Mouse (Mus musculus): ENCODE measurements around the gene Fat1. TPM values are rescaled to one million over a fixed set of nuclear protein-coding genes. Genes with fewer than 3 reads are reported as not detected.

Fat1 gene
- 7.7 and 8.7 TPM in 2 replicates for polyA plus RNA-seq (2015; fragmentation: Nextera tagmentation; extraction: Ambion mirVana)

DNA sequence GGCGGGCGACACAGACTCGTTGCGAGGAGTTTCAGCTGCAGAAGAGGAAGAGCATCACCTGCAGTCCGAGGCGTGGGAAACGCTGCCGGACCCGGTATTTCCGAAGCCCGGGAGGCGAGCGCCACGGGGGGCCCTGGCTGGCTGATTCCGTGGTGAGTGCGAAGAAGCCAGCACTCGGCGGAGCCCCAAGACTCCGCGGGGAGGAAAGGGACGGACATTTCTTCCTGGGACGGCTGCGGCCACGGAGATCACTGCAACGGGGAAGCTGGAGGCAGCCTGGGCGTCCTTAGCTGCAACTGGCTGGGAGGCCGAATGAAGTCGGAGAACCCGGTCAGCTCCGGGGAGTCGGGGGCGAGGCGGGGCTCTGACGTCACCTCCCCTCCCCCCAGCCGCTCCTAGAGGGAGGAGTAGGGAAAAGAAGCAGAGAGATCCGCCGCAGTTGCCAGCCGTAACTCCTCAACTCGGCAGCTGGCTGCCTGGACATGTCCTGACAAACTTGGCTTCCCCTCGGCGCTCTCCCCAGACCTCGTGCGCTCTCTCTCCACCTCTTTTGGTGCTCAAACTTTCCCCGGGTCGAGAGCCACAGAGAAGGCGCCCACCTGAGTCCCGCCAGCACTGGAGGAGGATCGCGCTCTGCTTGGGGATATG is at the start of gene Fat1:
Gene Fat1, plus strand, starts transcription at position 598 of the 648 bp plus-strand sequence.
- Histone ChIP-seq H3K36me3 (no peaks in the 10 kb centered on the region), H3K4me3 (peak within 1 kb of the TSS; percentile 74), H3K27ac (replicated peaks) (peak within 1 kb of the TSS; percentile 81), H3K9me3 (no peaks in the 10 kb centered on the region), H3K4me1 (0 out of 2 replicates have a peak, but pooled peaks cover 13% of the 10 kb centered on the region), H3K9ac (replicated peaks) (peak within 1 kb of the TSS; percentile 73), H3K4me2 (replicated peaks) (peak within 1 kb of the TSS; percentile 95), H3K27me3 (no peaks in the 10 kb centered on the region)
- whole genome bisulfite sequencing = under 1% methylated on average over 49 of the region's 49 CpGs
- peak; percentile 51 for ATAC-seq (replicated peaks)

GRCm38 (mm10) chr8:44894626-44895025 is 40.6 kb upstream of the Fat1 start:
- Histone ChIP-seq H3K9ac (replicated peaks) (no peak overlapping the region), H3K27ac (replicated peaks) (no peak overlapping the region), H3K4me3 (no peak overlapping the region), H3K9me3 (no peaks in the 10 kb centered on the region), H3K4me1 (peaks cover 6% of the 10 kb centered on the region), H3K27me3 (no peaks in the 10 kb centered on the region), H3K36me3 (no peaks in the 10 kb centered on the region), H3K4me2 (replicated peaks) (no peak overlapping the region)
- 83% methylated on average over 6 of the region's 6 CpGs for WGBS
- no peak for ATAC-seq (replicated peaks)

DNA sequence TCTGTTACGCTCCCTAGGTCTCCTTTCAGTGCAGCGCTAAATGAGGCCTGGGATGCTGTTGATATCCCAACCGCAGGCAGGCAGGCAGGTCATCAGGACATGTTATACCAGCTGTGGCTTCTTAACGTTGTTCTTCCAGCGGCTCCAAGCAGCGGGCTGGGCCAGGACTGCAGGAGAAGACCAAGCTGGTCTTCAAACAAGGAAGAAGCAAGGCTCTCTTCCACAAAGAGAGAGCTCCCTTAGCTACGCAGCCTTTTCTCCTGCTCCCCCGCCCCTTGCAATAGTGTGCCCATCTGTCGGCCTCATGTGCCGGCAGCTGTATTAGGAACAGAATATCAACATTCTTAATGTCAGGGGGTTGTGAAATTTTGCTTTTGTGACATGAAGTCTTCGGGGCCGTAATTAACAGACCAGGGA is 35.7 kb upstream of the Fat1 start:
- H3K36me3 ChIP-seq = no peaks in the 10 kb centered on the region
- no peak overlapping the region for H3K4me3 ChIP-seq
- no peak overlapping the region for H3K9ac ChIP-seq (replicated peaks)
- peak; percentile 85 for ATAC-seq (replicated peaks)
- 36% methylated on average over 12 of the region's 12 CpGs for WGBS
- H3K27ac ChIP-seq (replicated peaks) = no peak overlapping the region
- H3K4me1 ChIP-seq = peaks cover 7% of the 10 kb centered on the region
- no peaks in the 10 kb centered on the region for H3K27me3 ChIP-seq
- H3K4me2 ChIP-seq (replicated peaks) = no peak overlapping the region
- H3K9me3 ChIP-seq = no peaks in the 10 kb centered on the region

GRCm38 (mm10) chr8:44911126-44911903 is 23.9 kb upstream of the Fat1 start:
- Histone ChIP-seq H3K9me3 (no peaks in the 10 kb centered on the region; the same call in 1 of the 2 replicates), H3K36me3 (no peaks in the 10 kb centered on the region), H3K27ac (replicated peaks) (no peak overlapping the region), H3K4me3 (no peak overlapping the region), H3K27me3 (no peaks in the 10 kb centered on the region), H3K9ac (replicated peaks) (no peak overlapping the region), H3K4me2 (replicated peaks) (no peak overlapping the region), H3K4me1 (no peaks in the 10 kb centered on the region)
- 86% methylated on average over 12 of the region's 12 CpGs for WGBS
- no peak for ATAC-seq (replicated peaks)

DNA sequence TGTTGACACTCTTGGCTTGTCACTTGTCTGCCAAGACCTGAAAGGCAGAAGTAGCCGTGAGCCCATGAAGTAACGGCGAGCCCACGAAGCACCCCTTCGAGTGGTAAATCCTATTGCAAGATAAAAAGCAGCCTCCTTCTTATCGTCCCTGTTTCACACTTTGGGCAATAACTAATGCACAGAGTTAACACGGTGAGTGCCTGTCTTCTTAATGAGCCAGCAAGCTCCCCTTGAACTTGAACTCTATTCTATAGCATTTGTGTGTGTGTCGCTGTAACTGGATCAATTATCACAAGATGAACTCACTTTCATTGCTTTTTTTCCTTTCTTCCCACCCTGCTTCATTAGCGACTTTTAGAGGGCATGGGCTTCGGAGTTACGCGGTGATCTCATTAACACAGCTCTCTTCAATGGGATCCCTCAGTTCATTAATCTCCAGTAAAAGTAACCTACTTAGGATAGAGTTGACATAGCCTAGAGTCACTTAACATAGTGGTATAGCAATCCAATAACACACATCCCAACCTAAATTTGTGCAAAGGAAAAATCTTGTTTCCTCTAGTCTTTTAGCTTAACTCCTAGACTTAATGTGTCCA is 15.7 kb upstream of the Fat1 start:
- no peak overlapping the region for H3K4me2 ChIP-seq (replicated peaks)
- no peak for ATAC-seq (replicated peaks)
- H3K36me3 ChIP-seq = no peaks in the 10 kb centered on the region
- WGBS = 42% methylated on average over 12 of the region's 12 CpGs
- no peaks in the 10 kb centered on the region for H3K9me3 ChIP-seq
- no peaks in the 10 kb centered on the region for H3K4me1 ChIP-seq
- no peaks in the 10 kb centered on the region for H3K27me3 ChIP-seq
- H3K9ac ChIP-seq (replicated peaks) = no peak overlapping the region
- no peak overlapping the region for H3K27ac ChIP-seq (replicated peaks)
- H3K4me3 ChIP-seq = no peak overlapping the region

- H3K36me3 ChIP-seq = no peaks in the 10 kb centered on the region
- H3K4me1 ChIP-seq = no peaks in the 10 kb centered on the region
- H3K9ac ChIP-seq (replicated peaks) = no peak overlapping the region
- no peaks in the 10 kb centered on the region for H3K27me3 ChIP-seq
- 59% methylated on average over 7 of the region's 7 CpGs for WGBS
- no peak overlapping the region for H3K4me3 ChIP-seq
- no peak overlapping the region for H3K27ac ChIP-seq (replicated peaks)
- no peak for ATAC-seq (replicated peaks)
- H3K4me2 ChIP-seq (replicated peaks) = no peak overlapping the region
- H3K9me3 ChIP-seq = no peaks in the 10 kb centered on the region
These were observed 14.7 kb upstream of the Fat1 start for GRCm38 (mm10) chr8:44920379-44921032.

DNA sequence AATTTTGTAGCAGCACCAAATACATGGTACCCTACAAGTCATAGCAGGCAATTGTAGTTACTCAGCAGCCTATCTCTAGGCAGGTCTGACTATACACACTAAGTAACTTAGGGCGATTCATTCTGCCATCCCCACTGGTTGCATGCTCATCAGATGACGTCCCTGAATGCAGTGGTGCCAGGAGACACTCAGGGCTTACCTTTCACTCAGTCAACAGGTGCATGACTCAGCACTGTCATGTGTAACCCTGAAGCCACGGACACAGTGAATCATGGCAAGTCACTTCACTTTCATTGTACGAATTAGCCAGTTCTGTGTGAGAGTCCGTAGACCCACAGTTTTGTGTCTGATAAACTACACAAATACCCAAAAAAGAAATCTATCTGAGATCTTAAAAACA is 10.3 kb upstream of the Fat1 start:
- no peak overlapping the region for H3K4me2 ChIP-seq (replicated peaks)
- H3K9ac ChIP-seq (replicated peaks) = no peak overlapping the region
- ATAC-seq (replicated peaks) = no peak
- no peaks in the 10 kb centered on the region for H3K9me3 ChIP-seq
- H3K4me3 ChIP-seq = no peak overlapping the region
- H3K4me1 ChIP-seq = no peaks in the 10 kb centered on the region
- H3K36me3 ChIP-seq = no peaks in the 10 kb centered on the region
- 92% methylated on average over 5 of the region's 5 CpGs for WGBS
- H3K27me3 ChIP-seq = no peaks in the 10 kb centered on the region
- H3K27ac ChIP-seq (replicated peaks) = no peak overlapping the region

DNA sequence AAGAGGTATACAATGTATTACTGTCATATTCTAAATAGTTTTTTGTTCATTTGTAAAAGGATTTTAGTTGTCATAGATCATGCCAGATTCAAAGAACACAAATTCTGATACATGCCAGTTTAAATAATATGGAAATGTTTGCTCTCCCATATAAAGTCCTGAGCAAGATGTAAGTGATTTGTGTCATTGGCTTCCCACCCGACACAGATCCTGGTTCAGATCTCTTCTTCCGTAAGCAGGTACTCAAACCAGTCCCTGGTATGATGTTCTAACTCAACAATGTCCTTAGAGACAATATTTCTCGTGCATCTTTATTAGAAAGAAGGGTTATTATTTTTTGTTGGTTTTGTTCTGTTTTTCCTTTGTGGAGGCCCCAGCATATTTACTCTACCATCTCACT is 5.2 kb upstream of the Fat1 start:
- no peak overlapping the region for H3K27ac ChIP-seq (replicated peaks)
- no peaks in the 10 kb centered on the region for H3K36me3 ChIP-seq
- H3K9ac ChIP-seq (replicated peaks) = no peak overlapping the region
- H3K27me3 ChIP-seq = no peaks in the 10 kb centered on the region
- no peak for ATAC-seq (replicated peaks)
- no peak overlapping the region for H3K4me2 ChIP-seq (replicated peaks)
- WGBS = 92% methylated on average over 3 of the region's 3 CpGs
- no peak overlapping the region for H3K4me3 ChIP-seq
- 0 out of 2 replicates have a peak, but pooled peaks cover 6% of the 10 kb centered on the region for H3K4me1 ChIP-seq
- H3K9me3 ChIP-seq = no peaks in the 10 kb centered on the region

DNA sequence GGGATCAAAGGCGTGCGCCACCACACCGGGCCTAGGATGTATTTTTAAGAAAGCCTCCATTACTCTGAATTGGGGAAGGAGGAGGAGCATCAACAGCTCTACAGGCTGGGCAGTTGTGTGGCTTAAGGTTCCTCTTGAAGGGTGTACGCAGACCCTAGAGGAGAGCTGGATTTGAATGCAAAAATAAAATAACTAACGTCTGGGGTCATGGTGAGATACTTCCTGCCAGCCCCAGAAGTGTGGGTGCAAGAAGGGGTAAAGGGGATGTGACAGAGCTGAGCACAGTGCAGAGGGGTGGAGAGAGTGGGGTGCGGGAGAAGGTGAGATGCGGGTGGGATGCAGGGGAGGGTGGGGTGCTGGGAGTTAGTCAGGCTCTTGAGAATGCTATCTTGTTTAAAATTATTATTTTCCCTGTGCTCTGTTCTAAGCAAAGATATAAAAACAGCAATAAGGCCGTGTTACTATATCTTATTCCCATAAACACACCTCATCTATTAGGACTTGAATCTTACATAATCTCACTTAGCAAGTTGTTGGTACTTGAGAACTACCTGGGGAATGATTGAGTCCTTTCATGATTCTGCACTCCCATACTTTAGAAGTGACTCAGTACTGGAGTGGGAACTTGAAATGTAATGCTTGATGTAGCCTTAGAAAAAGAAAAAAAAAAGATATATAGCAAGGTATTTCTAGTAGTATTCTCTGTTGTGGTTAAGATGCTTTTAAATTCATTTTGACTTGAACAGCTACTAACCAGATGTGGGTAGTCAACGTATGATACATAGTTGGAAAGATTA is 2.5 kb upstream of the Fat1 start:
- 95% methylated on average over 9 of the region's 9 CpGs for WGBS
- Histone ChIP-seq H3K27me3 (no peaks in the 10 kb centered on the region), H3K4me3 (no peak overlapping the region), H3K27ac (replicated peaks) (no peak overlapping the region), H3K4me1 (0 out of 2 replicates have a peak, but pooled peaks cover 13% of the 10 kb centered on the region), H3K36me3 (no peaks in the 10 kb centered on the region), H3K9me3 (no peaks in the 10 kb centered on the region), H3K9ac (replicated peaks) (no peak overlapping the region), H3K4me2 (replicated peaks) (no peak overlapping the region)
- no peak for ATAC-seq (replicated peaks)

GRCm38 (mm10) chr8:44933478-44933877 is 1.8 kb upstream of the Fat1 start:
- WGBS = 43% methylated on average over 6 of the region's 6 CpGs
- no peak overlapping the region for H3K27ac ChIP-seq (replicated peaks)
- ATAC-seq (replicated peaks) = no peak

DNA sequence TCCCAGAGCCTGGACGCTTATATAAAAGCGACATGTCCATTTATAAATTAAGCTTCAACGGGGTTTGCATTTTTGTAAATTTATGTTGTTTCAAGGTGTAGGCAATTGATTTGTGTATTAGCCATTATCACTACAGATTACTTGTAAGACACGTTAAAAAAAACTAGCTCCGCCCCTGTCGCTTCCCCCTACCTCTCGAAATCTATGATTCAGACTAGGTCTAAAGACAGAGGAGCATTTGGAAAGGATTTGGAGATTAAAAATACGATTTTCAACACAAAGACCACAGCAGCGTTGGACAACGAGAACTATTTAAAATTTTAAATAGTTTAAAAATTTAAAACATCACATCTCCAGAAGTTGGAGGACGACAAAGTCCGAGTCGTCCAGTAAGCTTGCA is 831 bp upstream of the Fat1 start:
- ATAC-seq (replicated peaks) = no peak
- Histone ChIP-seq H3K4me3 (peak overlapping the region; percentile 74), H3K9ac (replicated peaks) (peak overlapping the region; percentile 73), H3K4me2 (replicated peaks) (peak overlapping the region; percentile 95), H3K36me3 (no peaks in the 10 kb centered on the region), H3K4me1 (0 out of 2 replicates have a peak, but pooled peaks cover 13% of the 10 kb centered on the region), H3K27me3 (no peaks in the 10 kb centered on the region), H3K27ac (replicated peaks) (peak overlapping the region; percentile 81; the same call in 1 of the 2 replicates), H3K9me3 (no peaks in the 10 kb centered on the region)
- 2% methylated on average over 13 of the region's 13 CpGs for WGBS

More at GRCm38 (mm10) chr8:44933478-44933877, 1.8 kb upstream of the Fat1 start:
- Histone ChIP-seq H3K4me2 (replicated peaks) (peak overlapping the region; percentile 95), H3K36me3 (no peaks in the 10 kb centered on the region), H3K4me1 (0 out of 2 replicates have a peak, but pooled peaks cover 13% of the 10 kb centered on the region), H3K9me3 (no peaks in the 10 kb centered on the region), H3K9ac (replicated peaks) (no peak overlapping the region), H3K27me3 (no peaks in the 10 kb centered on the region), H3K4me3 (peak overlapping the region; percentile 74; the same call in 1 of the 2 replicates)

Measured in forebrain, embryonic 15.5 days (tissue).